In genomic region chr7:26320361-26320760, GRCm38 (mm10) we compare ENCODE assay signal across 13 mouse cellular contexts. TPM values are rescaled to one million over a fixed set of nuclear protein-coding genes. Genes with fewer than 3 reads are reported as not detected.
"Had no signal": no experiment of that assay in that cellular context is flagged by ENCODE, and none has a peak within 500 bp of the region (broad histone marks: within the 10 kb centered on the region; RNA-seq: fewer than 3 reads in every experiment).

No protein-coding gene starts in this region.

RNA-seq across cellular contexts. Expression of gene Cyp2a4, which starts 13.4 kb away (rescaled TPM):
- polyA plus RNA-seq: intestine, embryonic 16.5 days; kidney, embryonic 14.5 days; limb, embryonic 10.5 days; limb, embryonic 14.5 days; liver, embryonic 12.5 days; lung, postnatal 0 days; midbrain, embryonic 10.5 days; midbrain, embryonic 14.5 days; myocyte; neural tube, embryonic 11.5 days; neural tube, embryonic 15.5 days; small intestine, adult 2 months; stomach, embryonic 16.5 days had no signal
